Mouse (Mus musculus): ENCODE measurements around the gene Nptx1. TPM values are rescaled to one million over a fixed set of nuclear protein-coding genes. Genes with fewer than 3 reads are reported as not detected.

Gene Nptx1
- not detected in 2 replicates for total RNA-seq (2015)
- total RNA-seq (2017) = not detected in 2 replicates

GRCm38 (mm10) chr11:119547183-119547921, at the start of gene Nptx1:
TSS of gene Nptx1 (minus strand) at chr11:119547753.
- ATAC-seq (ENCODE audit: poor library complexity, severe bottlenecking) = no peak

- ATAC-seq (ENCODE audit: poor library complexity, severe bottlenecking) = no peak
These were observed 46.4 kb upstream of the Nptx1 start for GRCm38 (mm10) chr11:119593966-119594365.

- peak; percentile 89 for ATAC-seq (ENCODE audit: poor library complexity, severe bottlenecking)
These were observed 41.7 kb upstream of the Nptx1 start for GRCm38 (mm10) chr11:119589242-119589641.

- ATAC-seq (ENCODE audit: poor library complexity, severe bottlenecking) = no peak
These were observed 39.6 kb upstream of the Nptx1 start for GRCm38 (mm10) chr11:119587112-119587511.

GRCm38 (mm10) chr11:119586511-119586910, 39.0 kb upstream of the Nptx1 start:
- no peak for ATAC-seq (ENCODE audit: poor library complexity, severe bottlenecking)

- no peak for ATAC-seq (ENCODE audit: poor library complexity, severe bottlenecking)
These were observed 30.2 kb upstream of the Nptx1 start for GRCm38 (mm10) chr11:119577721-119578120.

GRCm38 (mm10) chr11:119576855-119577254, 29.3 kb upstream of the Nptx1 start:
- ATAC-seq (ENCODE audit: poor library complexity, severe bottlenecking) = no peak

GRCm38 (mm10) chr11:119572316-119573010, 24.9 kb upstream of the Nptx1 start:
- no peak for ATAC-seq (ENCODE audit: poor library complexity, severe bottlenecking)

GRCm38 (mm10) chr11:119566188-119566587, 18.6 kb upstream of the Nptx1 start:
- no peak for ATAC-seq (ENCODE audit: poor library complexity, severe bottlenecking)

- ATAC-seq (ENCODE audit: poor library complexity, severe bottlenecking) = no peak
These were observed 18.1 kb upstream of the Nptx1 start for GRCm38 (mm10) chr11:119565684-119566083.

GRCm38 (mm10) chr11:119565021-119565420, 17.5 kb upstream of the Nptx1 start:
- no peak for ATAC-seq (ENCODE audit: poor library complexity, severe bottlenecking)

GRCm38 (mm10) chr11:119564383-119564782, 16.8 kb upstream of the Nptx1 start:
- no peak for ATAC-seq (ENCODE audit: poor library complexity, severe bottlenecking)

- no peak for ATAC-seq (ENCODE audit: poor library complexity, severe bottlenecking)
These were observed 15.6 kb upstream of the Nptx1 start for GRCm38 (mm10) chr11:119563166-119563565.

GRCm38 (mm10) chr11:119562286-119562685, 14.7 kb upstream of the Nptx1 start:
- no peak for ATAC-seq (ENCODE audit: poor library complexity, severe bottlenecking)

GRCm38 (mm10) chr11:119558870-119559610, 11.5 kb upstream of the Nptx1 start:
- ATAC-seq (ENCODE audit: poor library complexity, severe bottlenecking) = no peak

- ATAC-seq (ENCODE audit: poor library complexity, severe bottlenecking) = no peak
These were observed 10.7 kb upstream of the Nptx1 start for GRCm38 (mm10) chr11:119557940-119558869.

- no peak for ATAC-seq (ENCODE audit: poor library complexity, severe bottlenecking)
These were observed 7.6 kb upstream of the Nptx1 start for GRCm38 (mm10) chr11:119555170-119555569.

- no peak for ATAC-seq (ENCODE audit: poor library complexity, severe bottlenecking)
These were observed 7.2 kb upstream of the Nptx1 start for GRCm38 (mm10) chr11:119554706-119555105.

GRCm38 (mm10) chr11:119552902-119553802, 5.6 kb upstream of the Nptx1 start:
- no peak for ATAC-seq (ENCODE audit: poor library complexity, severe bottlenecking)

Data from megakaryocyte, adult 5-6 weeks (primary cell).